Mouse (Mus musculus) intestine, embryonic 16.5 days (tissue): Measurements from ENCODE around the gene Stra6. TPM values are rescaled to one million over a fixed set of nuclear protein-coding genes. Genes with fewer than 3 reads are reported as not detected.

Experiments
- ATAC-seq: fragments of 200-750 bp; cut with Nextera tagmentation; 2 replicates; pipeline ENCODE4 v1.8.0; 2017; ENCODE audit warnings: moderate TSS enrichment, moderate library complexity
- H3K27ac ChIP-seq: fragments of 300-500 bp; sonication (generic); 2 replicates; pipeline ENCODE4 v1.5.1; 2014; ENCODE audit warnings: mild to moderate bottlenecking, low read length
- H3K27me3 ChIP-seq: fragments of 300-500 bp; sonication (generic); replicated peaks from 2 replicates; pipeline ENCODE4 v1.6.1; 2014; ENCODE audit warnings: low read length, control low read depth, mixed read lengths; ENCODE audit not compliant: control insufficient read depth, insufficient read depth
- H3K36me3 ChIP-seq: fragments of 300-500 bp; sonication (generic); 2 replicates; pipeline ENCODE4 v1.6.1; 2014; ENCODE audit warnings: low read length, control low read depth; ENCODE audit not compliant: control insufficient read depth, insufficient read depth
- H3K4me1 ChIP-seq: fragments of 300-500 bp; sonication (generic); 2 replicates; pipeline ENCODE4 v1.6.1; 2014; ENCODE audit warnings: low read length, control low read depth, mixed read lengths; ENCODE audit not compliant: control insufficient read depth, insufficient read depth
- H3K4me2 ChIP-seq: fragments of 300-500 bp; sonication (generic); 2 replicates; pipeline ENCODE4 v1.6.1; 2014; ENCODE audit warnings: low read depth, low read length, control low read depth
- H3K4me3 ChIP-seq: fragments of 300-500 bp; sonication (generic); 2 replicates; pipeline ENCODE4 v1.5.1; 2014; ENCODE audit warnings: mild to moderate bottlenecking, low read length
- H3K9ac ChIP-seq: fragments of 300-500 bp; sonication (generic); 2 replicates; pipeline ENCODE4 v1.6.1; 2014; ENCODE audit warnings: low read depth, low read length
- H3K9me3 ChIP-seq: fragments of 300-500 bp; sonication (generic); 2 replicates; pipeline ENCODE4 v1.6.1; 2016; ENCODE audit warnings: low read length, control low read depth; ENCODE audit not compliant: control insufficient read depth
- WGBS: fragments of 180-500 bp; shearing (Covaris S2); extraction: QIAGEN DNeasy Blood & Tissue Kit; methylation state at CpG from one replicate; pipeline ENCODE4 v1.1.7; 2014; 5-methylcytosine and 5-hydroxymethylcytosine counted together
- polyA plus RNA-seq: library from polyadenylated mRNA; unstranded; fragments of >200 nt; fragmentation: Nextera tagmentation; extraction: Ambion mirVana; gene quantifications from 2 replicates; pipeline ENCODE4 v1.2.1, GENCODE M21; 2015

Gene Stra6
- polyA plus RNA-seq, 1 experiment from 2014 or later = 2.6 TPM

DNA sequence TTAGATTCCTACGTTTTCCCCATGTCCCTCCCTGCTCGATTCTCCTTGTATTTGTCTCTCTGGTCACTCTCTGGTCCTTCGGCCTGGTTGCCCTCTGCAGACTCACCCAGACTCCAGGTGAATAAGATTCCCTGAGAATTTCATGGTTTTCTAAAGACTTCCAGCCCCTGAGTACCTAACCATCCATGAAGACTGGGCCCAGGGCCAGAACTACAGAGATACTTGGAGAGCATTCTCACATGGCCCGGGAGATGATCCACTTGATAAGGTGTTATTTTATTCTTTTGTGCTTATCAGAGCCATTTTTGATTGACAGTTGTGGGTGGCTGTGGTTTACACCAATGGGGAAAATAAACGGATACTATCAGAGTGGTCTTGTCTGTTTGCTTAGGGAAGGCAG is 31.7 kb upstream of the Stra6 start:
- 64% methylated on average over 5 of the region's 5 CpGs for WGBS
- no peak for ATAC-seq
- no peaks in the 10 kb centered on the region for H3K36me3 ChIP-seq
- H3K4me3 ChIP-seq = no peak overlapping the region
- H3K4me2 ChIP-seq = no peak overlapping the region
- H3K9ac ChIP-seq = no peak overlapping the region
- no peaks in the 10 kb centered on the region for H3K4me1 ChIP-seq
- H3K27me3 ChIP-seq = no peaks in the 10 kb centered on the region
- H3K9me3 ChIP-seq = no peaks in the 10 kb centered on the region
- no peak overlapping the region for H3K27ac ChIP-seq

- no peak for ATAC-seq
- Histone ChIP-seq H3K27me3 (no peaks in the 10 kb centered on the region), H3K4me3 (no peak overlapping the region)
These were observed 28.1 kb upstream of the Stra6 start for GRCm38 (mm10) chr9:58035519-58035918.

DNA sequence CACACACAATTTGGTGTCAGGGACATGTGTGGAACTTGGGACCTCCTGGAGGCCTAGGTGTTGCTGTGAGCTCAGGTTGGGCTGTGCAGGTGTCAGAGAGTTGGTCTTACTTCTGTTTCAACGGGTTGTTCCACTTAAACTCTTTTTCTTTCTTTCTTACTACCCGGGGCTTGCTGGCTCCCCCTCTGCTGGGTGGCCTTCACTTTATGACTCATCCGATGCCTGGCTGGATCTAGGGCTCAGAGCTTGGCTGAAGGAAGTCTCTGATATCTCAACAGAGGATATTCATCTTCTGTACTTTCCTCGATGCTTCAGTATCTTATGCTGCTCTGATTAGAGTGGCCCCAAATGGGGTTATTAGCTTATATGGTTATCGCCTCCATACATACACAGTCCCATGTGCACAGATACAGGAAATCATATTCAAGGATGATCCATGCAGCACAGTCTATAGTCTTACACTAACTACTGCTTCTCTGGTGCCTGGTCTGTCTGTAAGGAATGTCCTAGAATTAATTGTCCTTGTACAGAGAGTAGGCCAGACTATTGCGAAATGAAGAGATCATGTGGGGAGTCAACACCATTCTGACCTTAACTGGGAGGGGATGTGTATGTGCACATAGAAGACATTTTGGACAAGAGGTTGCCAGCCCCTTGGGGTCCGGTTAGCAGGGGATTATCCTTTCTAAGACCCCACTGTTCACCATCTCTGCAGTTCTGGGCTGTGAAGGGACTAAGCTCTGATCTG is 27.5 kb upstream of the Stra6 start:
- Histone ChIP-seq H3K9ac (no peak overlapping the region), H3K27ac (no peak overlapping the region), H3K36me3 (no peaks in the 10 kb centered on the region), H3K9me3 (no peaks in the 10 kb centered on the region), H3K4me3 (no peak overlapping the region), H3K27me3 (no peaks in the 10 kb centered on the region), H3K4me2 (no peak overlapping the region), H3K4me1 (0 out of 2 replicates have a peak, but pooled peaks cover 2% of the 10 kb centered on the region)
- 53% methylated on average over 7 of the region's 7 CpGs for WGBS
- ATAC-seq = no peak

More at GRCm38 (mm10) chr9:58035519-58035918, 28.1 kb upstream of the Stra6 start:
- no peaks in the 10 kb centered on the region for H3K36me3 ChIP-seq
- no peak overlapping the region for H3K4me2 ChIP-seq
- H3K9me3 ChIP-seq = no peaks in the 10 kb centered on the region
- H3K9ac ChIP-seq = no peak overlapping the region
- no peak overlapping the region for H3K27ac ChIP-seq
- 0 out of 2 replicates have a peak, but pooled peaks cover 2% of the 10 kb centered on the region for H3K4me1 ChIP-seq
- 75% methylated on average over 2 of the region's 2 CpGs for WGBS

GRCm38 (mm10) chr9:58036961-58037360 is 26.6 kb upstream of the Stra6 start:
- no peaks in the 10 kb centered on the region for H3K9me3 ChIP-seq
- H3K9ac ChIP-seq = no peak overlapping the region
- no peaks in the 10 kb centered on the region for H3K27me3 ChIP-seq
- H3K4me2 ChIP-seq = no peak overlapping the region
- no peak overlapping the region for H3K4me3 ChIP-seq
- no peak for ATAC-seq
- no peak overlapping the region for H3K27ac ChIP-seq
- WGBS = 79% methylated on average over 4 of the region's 4 CpGs
- no peaks in the 10 kb centered on the region for H3K36me3 ChIP-seq
- H3K4me1 ChIP-seq = 0 out of 2 replicates have a peak, but pooled peaks cover 2% of the 10 kb centered on the region

DNA sequence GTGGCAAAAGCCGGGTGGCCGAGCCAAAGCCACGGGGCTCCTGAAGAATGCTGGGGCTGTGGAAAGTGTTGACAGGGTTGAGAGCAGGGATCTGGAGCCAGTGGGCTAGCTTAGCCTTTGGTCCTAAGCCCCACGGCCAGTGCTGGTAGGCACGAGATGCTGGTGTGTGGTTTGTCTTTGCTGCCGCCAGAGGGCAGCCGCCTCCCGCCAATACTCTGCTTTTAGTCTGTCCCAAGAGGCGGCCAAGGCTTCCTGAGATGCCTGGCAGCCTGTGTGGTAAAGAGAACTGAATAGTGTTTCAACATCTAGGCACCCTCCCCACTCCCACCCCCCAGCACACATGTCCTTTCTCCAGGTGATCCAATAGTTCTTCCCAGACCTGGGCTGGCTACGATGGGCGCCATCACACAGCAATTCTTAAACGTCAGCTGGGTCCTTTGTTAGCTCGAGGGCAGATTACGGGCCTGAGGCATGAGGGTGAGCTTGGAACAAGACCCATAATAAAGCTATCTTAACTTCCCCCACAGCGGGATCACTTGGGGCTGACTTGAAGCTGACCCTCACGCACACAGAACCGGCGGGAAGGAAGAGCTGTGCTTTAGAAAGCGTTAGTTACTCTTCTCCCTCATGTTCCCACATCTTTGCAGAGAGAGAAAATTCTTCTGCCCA is 25.0 kb upstream of the Stra6 start:
- H3K27ac ChIP-seq = no peak overlapping the region
- H3K27me3 ChIP-seq = no peaks in the 10 kb centered on the region
- H3K9me3 ChIP-seq = no peaks in the 10 kb centered on the region
- 36% methylated on average over 19 of the region's 19 CpGs for WGBS
- peaks cover 5% of the 10 kb centered on the region; the same call in 1 of the 2 replicates for H3K4me1 ChIP-seq
- ATAC-seq = peak; percentile 60; the same call in 1 of the 2 replicates
- no peak overlapping the region for H3K4me2 ChIP-seq
- H3K36me3 ChIP-seq = no peaks in the 10 kb centered on the region
- H3K4me3 ChIP-seq = no peak overlapping the region
- no peak overlapping the region for H3K9ac ChIP-seq

DNA sequence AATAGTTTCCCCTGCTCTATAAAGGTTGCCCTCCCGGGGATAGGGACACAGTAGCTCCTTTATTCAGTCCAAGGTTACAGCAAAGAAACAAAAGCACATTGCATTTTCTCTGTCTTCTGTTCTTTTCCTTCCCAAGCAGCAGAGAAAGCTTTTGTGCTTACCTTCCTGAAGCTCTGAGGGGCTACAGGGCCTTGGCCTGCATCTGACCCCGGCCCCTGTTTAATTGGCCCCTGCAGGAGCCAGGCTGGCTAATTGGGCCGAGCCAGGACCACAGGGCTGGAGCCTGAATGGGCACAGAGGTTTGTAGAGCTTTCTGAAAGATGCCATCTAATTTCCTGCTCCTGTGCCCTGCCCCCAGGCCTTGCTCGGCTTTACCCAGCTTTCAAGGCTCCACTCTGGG is 22.6 kb upstream of the Stra6 start:
- no peak overlapping the region for H3K9ac ChIP-seq
- no peak overlapping the region for H3K4me2 ChIP-seq
- no peak overlapping the region for H3K27ac ChIP-seq
- WGBS = 51% methylated on average over 4 of the region's 4 CpGs
- H3K4me3 ChIP-seq = no peak overlapping the region
- H3K27me3 ChIP-seq = no peaks in the 10 kb centered on the region
- no peak for ATAC-seq
- no peaks in the 10 kb centered on the region for H3K9me3 ChIP-seq
- peaks cover 9% of the 10 kb centered on the region for H3K4me1 ChIP-seq
- H3K36me3 ChIP-seq = no peaks in the 10 kb centered on the region

- ATAC-seq = no peak
- no peaks in the 10 kb centered on the region for H3K9me3 ChIP-seq
- no peaks in the 10 kb centered on the region for H3K36me3 ChIP-seq
- H3K9ac ChIP-seq = no peak overlapping the region
- 39% methylated on average over 10 of the region's 10 CpGs for WGBS
- peaks cover 9% of the 10 kb centered on the region for H3K4me1 ChIP-seq
- no peak overlapping the region for H3K4me2 ChIP-seq
- no peaks in the 10 kb centered on the region for H3K27me3 ChIP-seq
- no peak overlapping the region for H3K27ac ChIP-seq
- H3K4me3 ChIP-seq = no peak overlapping the region
These were observed 21.2 kb upstream of the Stra6 start for GRCm38 (mm10) chr9:58042391-58042790.

GRCm38 (mm10) chr9:58043496-58044017 is 20.0 kb upstream of the Stra6 start:
- no peak overlapping the region for H3K27ac ChIP-seq
- no peaks in the 10 kb centered on the region for H3K27me3 ChIP-seq
- no peak for ATAC-seq
- no peaks in the 10 kb centered on the region for H3K9me3 ChIP-seq
- no peak overlapping the region for H3K4me2 ChIP-seq
- H3K4me3 ChIP-seq = no peak overlapping the region
- H3K36me3 ChIP-seq = no peaks in the 10 kb centered on the region
- peaks cover 9% of the 10 kb centered on the region for H3K4me1 ChIP-seq
- H3K9ac ChIP-seq = no peak overlapping the region
- WGBS = 82% methylated on average over 10 of the region's 10 CpGs

GRCm38 (mm10) chr9:58044828-58045227 is 18.8 kb upstream of the Stra6 start:
- H3K4me3 ChIP-seq = no peak overlapping the region
- no peaks in the 10 kb centered on the region for H3K36me3 ChIP-seq
- no peaks in the 10 kb centered on the region for H3K9me3 ChIP-seq
- peaks cover 7% of the 10 kb centered on the region for H3K4me1 ChIP-seq
- no peaks in the 10 kb centered on the region for H3K27me3 ChIP-seq
- no peak overlapping the region for H3K27ac ChIP-seq
- ATAC-seq = no peak
- 25% methylated on average over 10 of the region's 10 CpGs for WGBS
- no peak overlapping the region for H3K9ac ChIP-seq
- H3K4me2 ChIP-seq = no peak overlapping the region
